Mouse (Mus musculus): ENCODE measurements at regions not wholly inside any gene's neighbourhood (a gene's known extent, or its start where the extent isn't known, plus 50 kb on each side); places are given as distances from the start of the nearest gene placed in this dataset.

DNA sequence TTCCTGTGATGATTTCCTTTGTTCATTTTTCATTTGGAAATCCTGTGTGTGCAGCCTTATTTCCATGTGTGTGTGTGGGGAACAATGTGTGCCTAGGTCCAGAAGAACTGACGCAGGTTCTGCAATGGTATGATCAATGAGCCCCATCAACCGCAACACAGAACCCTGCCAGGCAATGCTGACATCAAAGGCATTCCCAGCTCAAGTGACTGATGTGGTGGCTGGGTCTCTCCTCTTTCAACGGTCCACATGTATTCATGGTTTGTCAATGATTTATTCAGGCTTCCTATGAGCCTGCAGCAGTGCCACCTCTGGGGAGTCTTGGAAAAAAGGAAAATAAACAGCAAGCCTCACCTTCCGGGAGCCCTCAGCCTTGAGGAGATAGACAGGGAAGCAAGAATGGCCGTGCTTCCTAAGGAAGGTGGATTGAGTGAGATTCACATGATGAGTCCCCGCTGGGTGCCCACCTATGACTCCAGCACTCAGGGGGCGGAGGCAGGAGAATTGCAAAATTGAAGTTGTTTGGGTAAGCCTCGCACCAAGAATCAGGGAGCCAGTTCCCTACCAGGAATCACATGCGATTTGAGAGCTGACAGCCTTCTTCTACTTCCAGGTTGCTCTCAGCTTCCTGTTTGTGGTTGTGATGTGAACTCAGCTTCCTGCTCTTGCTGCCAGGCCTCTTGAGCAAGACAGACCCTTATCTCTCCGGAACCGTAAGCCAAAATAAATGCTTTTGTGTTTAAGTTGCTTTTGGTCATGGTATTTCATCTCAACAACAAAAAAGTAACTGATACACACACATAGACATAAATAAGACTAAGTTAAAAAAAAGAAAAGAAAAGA lies 61.2 kb upstream of the Hk2 start:
- H3K27me3 ChIP-seq = no peaks in the 10 kb centered on the region
- H3K9me3 ChIP-seq = no peaks in the 10 kb centered on the region
- ATAC-seq (ENCODE audit: insufficient number of reproducible peaks, insufficient read depth, low FRiP score, low TSS enrichment, low read depth) = no peak
- no peak overlapping the region for H3K4me2 ChIP-seq
- 73% methylated on average over 11 of the region's 11 CpGs for WGBS
- no peaks in the 10 kb centered on the region for H3K4me1 ChIP-seq (replicated peaks)
- H3K27ac ChIP-seq = no peak overlapping the region
- H3K4me3 ChIP-seq (replicated peaks) = no peak overlapping the region
- H3K36me3 ChIP-seq = no peaks in the 10 kb centered on the region
- no peak overlapping the region for H3K9ac ChIP-seq (replicated peaks)

DNA sequence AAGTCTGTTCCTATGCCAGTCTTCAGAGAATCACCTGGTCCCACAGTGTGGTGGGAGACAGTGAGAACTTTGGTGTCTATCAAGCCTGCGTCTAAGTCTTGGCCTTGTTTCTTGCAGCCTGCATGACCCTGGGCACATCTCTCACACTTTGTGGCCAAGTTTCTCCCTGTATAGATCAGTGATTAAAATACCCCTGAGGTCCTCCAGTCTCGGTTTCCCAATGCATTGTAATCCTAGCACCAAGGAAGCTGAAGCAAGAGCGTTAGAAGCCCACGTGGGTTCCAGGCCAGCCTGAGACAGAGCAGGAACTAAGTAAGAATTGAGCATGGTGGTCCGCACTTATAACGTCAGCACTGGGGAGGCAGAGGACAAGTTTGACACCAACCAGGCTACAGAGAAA lies 59.6 kb upstream of the Hk2 start:
- Histone ChIP-seq H3K4me3 (replicated peaks) (no peak overlapping the region), H3K4me1 (replicated peaks) (no peaks in the 10 kb centered on the region), H3K27me3 (no peaks in the 10 kb centered on the region), H3K4me2 (no peak overlapping the region), H3K36me3 (no peaks in the 10 kb centered on the region), H3K9me3 (no peaks in the 10 kb centered on the region), H3K9ac (replicated peaks) (no peak overlapping the region), H3K27ac (no peak overlapping the region)
- no peak for ATAC-seq (ENCODE audit: insufficient number of reproducible peaks, insufficient read depth, low FRiP score, low TSS enrichment, low read depth)
- 94% methylated on average over 6 of the region's 6 CpGs for WGBS

DNA sequence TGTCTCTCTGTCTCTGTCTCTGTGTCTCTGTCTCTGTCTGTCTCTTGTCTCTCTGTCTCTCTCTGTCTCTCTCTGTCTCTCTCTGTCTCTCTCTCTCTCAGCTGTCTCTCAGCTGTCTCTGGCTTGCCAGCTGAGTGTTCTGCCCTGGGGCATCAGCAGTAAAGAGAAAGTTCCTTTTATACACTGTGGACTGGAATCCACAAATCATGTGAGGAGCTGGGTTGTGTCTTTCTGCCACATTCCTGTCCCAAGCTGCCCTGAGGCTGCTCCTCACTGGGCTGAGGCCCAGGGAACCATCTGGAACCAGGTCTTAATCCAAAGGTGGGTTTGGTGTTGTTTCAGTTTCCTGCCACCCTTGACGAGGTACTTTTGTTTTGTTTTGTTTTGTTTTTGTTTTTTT lies 57.0 kb upstream of the Hk2 start:
- ATAC-seq (ENCODE audit: insufficient number of reproducible peaks, insufficient read depth, low FRiP score, low TSS enrichment, low read depth) = no peak
- H3K9me3 ChIP-seq = no peaks in the 10 kb centered on the region
- no peak overlapping the region for H3K4me3 ChIP-seq (replicated peaks)
- H3K27ac ChIP-seq = no peak overlapping the region
- no peak overlapping the region for H3K9ac ChIP-seq (replicated peaks)
- no peaks in the 10 kb centered on the region for H3K4me1 ChIP-seq (replicated peaks)
- H3K27me3 ChIP-seq = no peaks in the 10 kb centered on the region
- WGBS = 37% methylated on average over 1 of the region's 1 CpGs
- H3K4me2 ChIP-seq = no peak overlapping the region
- no peaks in the 10 kb centered on the region for H3K36me3 ChIP-seq

DNA sequence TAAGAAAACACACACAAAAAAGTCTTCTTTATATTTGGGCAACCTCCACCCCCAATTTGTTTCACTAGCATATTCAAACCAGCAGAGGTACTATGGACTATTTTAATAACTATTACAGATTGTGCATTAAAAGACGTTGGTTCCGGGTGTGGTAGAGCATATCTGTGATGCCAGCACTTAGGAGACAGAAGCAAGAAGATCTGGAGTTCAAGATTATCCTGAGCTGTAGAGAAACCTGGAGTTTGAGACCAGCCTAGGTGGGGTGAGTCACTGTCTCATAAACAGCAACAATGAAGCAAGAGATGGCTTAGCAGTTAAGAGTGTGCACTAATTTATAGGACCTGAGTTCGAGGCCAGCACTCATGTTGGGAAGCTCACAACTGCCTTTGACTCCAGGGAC lies 50.4 kb upstream of the Hk2 start:
- Histone ChIP-seq H3K4me1 (replicated peaks) (no peaks in the 10 kb centered on the region), H3K27me3 (no peaks in the 10 kb centered on the region), H3K4me3 (replicated peaks) (no peak overlapping the region), H3K4me2 (no peak overlapping the region), H3K36me3 (no peaks in the 10 kb centered on the region), H3K9me3 (no peaks in the 10 kb centered on the region), H3K9ac (replicated peaks) (no peak overlapping the region), H3K27ac (no peak overlapping the region)
- WGBS = 88% methylated on average over 3 of the region's 3 CpGs
- ATAC-seq (ENCODE audit: insufficient number of reproducible peaks, insufficient read depth, low FRiP score, low TSS enrichment, low read depth) = no peak

DNA sequence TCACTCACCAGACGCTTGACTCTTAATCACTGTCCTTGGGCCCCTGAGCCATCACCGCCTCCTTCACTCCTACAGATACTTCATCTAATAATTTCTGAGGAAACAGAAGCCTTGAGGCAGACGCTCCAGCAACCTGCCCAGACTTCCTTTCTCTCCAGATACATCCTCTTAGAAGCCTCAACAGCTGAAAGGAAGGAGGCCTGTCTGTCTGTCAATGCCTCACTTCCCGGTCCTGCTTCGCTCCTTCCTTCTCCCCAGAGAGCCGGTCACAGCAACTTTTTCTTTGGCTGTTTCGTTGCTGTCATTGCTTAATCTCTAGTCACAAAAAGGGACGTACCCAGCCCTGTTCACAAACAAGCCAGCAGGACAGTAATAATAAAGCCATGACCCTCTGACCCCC lies 50.0 kb upstream of the Hk2 start:
- Histone ChIP-seq H3K9me3 (no peaks in the 10 kb centered on the region), H3K27me3 (no peaks in the 10 kb centered on the region), H3K4me2 (no peak overlapping the region), H3K4me3 (replicated peaks) (no peak overlapping the region), H3K36me3 (no peaks in the 10 kb centered on the region), H3K9ac (replicated peaks) (no peak overlapping the region), H3K4me1 (replicated peaks) (no peaks in the 10 kb centered on the region), H3K27ac (no peak overlapping the region)
- no peak for ATAC-seq (ENCODE audit: insufficient number of reproducible peaks, insufficient read depth, low FRiP score, low TSS enrichment, low read depth)
- WGBS = 60% methylated on average over 8 of the region's 8 CpGs

Measured in limb, embryonic 12.5 days (tissue).